Mouse (Mus musculus): Measurements from ENCODE around the gene Elf3.
"Not testable (repeated sequence)": the region's sequence is repeated elsewhere in the genome, so short reads cannot be mapped to it uniquely, and the experiment has no call there.

Elf3 gene

GRCm38 (mm10) chr1:135237131-135237851 is 21.1 kb downstream of the Elf3 start:
- DNase-seq (ENCODE audit: extremely low spot score), result no peak

- no peak for DNase-seq (ENCODE audit: extremely low spot score)
Observed at GRCm38 (mm10) chr1:135234771-135235170, 23.6 kb downstream of the Elf3 start.

- DNase-seq (ENCODE audit: extremely low spot score), result no peak
Observed at GRCm38 (mm10) chr1:135233961-135234360, 24.4 kb downstream of the Elf3 start.

- DNase-seq (ENCODE audit: extremely low spot score), result not testable (repeated sequence)
Observed at GRCm38 (mm10) chr1:135231878-135232277, 26.5 kb downstream of the Elf3 start.

GRCm38 (mm10) chr1:135227339-135227950 is 30.9 kb downstream of the Elf3 start:
- no peak for DNase-seq (ENCODE audit: extremely low spot score)

GRCm38 (mm10) chr1:135224981-135225604 is 33.3 kb downstream of the Elf3 start:
- DNase-seq (ENCODE audit: extremely low spot score), result no peak

- no peak for DNase-seq (ENCODE audit: extremely low spot score)
Observed at GRCm38 (mm10) chr1:135224147-135224546, 34.2 kb downstream of the Elf3 start.

- no peak for DNase-seq (ENCODE audit: extremely low spot score)
Observed at GRCm38 (mm10) chr1:135217607-135218233, 40.6 kb downstream of the Elf3 start.

- no peak for DNase-seq (ENCODE audit: extremely low spot score)
Observed at GRCm38 (mm10) chr1:135213772-135214640, 44.4 kb downstream of the Elf3 start.

- DNase-seq (ENCODE audit: extremely low spot score), result no peak
Observed at GRCm38 (mm10) chr1:135210421-135210820, 47.9 kb downstream of the Elf3 start.

- DNase-seq (ENCODE audit: extremely low spot score), result no peak
Observed at GRCm38 (mm10) chr1:135208716-135209115, 49.7 kb downstream of the Elf3 start.

- no peak for DNase-seq (ENCODE audit: extremely low spot score)
Observed at GRCm38 (mm10) chr1:135206586-135207339, 51.6 kb downstream of the Elf3 start.

- no peak for DNase-seq (ENCODE audit: extremely low spot score)
Observed at GRCm38 (mm10) chr1:135205257-135205656, 53.1 kb downstream of the Elf3 start.

GRCm38 (mm10) chr1:135204196-135205126 is 53.9 kb downstream of the Elf3 start:
- DNase-seq (ENCODE audit: extremely low spot score), result peak; percentile 39

All from embryo, embryonic 9.5 days (tissue).